Mouse (Mus musculus): ENCODE measurements around the gene Gas6.
A peak's percentile ranks its signal among the peaks of the same experiment; 100 is the strongest.

The Gas6 gene

GRCm38 (mm10) chr8:13504894-13505674 is 10.8 kb upstream of the Gas6 start:
- DNase-seq (ENCODE audit: low spot score) = no peak

DNA sequence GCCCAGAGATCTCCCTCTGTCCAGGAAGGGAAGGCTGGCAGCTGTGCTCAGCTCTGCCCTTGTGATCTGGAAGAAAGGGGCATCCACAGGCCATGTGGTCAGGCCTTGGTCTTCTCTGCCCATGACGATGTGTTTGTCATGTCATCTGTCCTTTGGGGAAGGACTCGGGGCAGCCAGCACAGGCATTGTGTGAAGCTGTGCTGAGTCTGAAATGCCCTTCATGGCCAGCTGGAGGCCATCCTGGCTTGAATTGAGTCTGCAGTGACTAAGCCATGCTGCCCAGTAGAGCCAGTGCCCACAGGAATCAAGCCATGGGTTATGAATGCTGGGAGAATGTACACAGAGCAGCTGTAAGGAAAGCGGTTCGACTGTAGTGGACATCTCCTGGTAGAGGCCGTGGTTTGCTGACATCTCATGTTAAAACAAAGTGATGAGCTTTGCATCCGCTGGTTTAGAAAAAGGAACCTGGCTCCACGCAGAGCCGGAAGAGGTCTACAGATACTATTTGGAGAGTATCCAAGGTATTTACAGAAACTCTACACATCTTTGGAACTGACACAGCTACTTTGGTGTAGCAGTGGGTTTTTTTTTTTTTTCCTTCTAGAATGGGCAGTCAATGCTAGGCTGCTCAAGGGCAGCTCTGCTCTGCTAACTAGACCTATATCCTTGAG is 9.8 kb upstream of the Gas6 start:
- DNase-seq (ENCODE audit: low spot score) = no peak

DNA sequence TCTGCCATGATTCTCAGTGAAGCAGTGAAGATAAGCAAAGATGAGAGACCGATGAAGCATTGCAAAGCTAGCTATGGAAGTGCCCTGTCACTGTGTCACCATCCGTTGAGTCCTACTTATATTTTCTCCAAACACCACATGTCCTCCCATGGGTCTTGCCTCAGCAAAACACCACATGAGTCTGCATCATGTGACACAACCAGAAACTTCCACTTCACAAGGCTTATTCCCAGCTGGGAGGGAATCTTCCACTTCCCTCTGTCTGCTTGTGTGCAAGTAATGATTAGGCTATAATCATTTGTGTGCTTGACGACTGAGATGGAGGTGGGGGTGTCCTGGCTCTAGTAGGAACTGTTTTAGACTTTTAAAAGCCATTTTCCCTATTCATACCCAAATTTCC is 6.9 kb upstream of the Gas6 start:
- DNase-seq (ENCODE audit: low spot score) = no peak

GRCm38 (mm10) chr8:13493011-13493410 is 1.3 kb downstream of the Gas6 start:
- no peak for DNase-seq (ENCODE audit: low spot score)

GRCm38 (mm10) chr8:13492198-13492995 is 1.9 kb downstream of the Gas6 start:
- peak; percentile 84 for DNase-seq (ENCODE audit: low spot score)

GRCm38 (mm10) chr8:13491491-13492010 is 2.7 kb downstream of the Gas6 start:
- no peak for DNase-seq (ENCODE audit: low spot score)

DNA sequence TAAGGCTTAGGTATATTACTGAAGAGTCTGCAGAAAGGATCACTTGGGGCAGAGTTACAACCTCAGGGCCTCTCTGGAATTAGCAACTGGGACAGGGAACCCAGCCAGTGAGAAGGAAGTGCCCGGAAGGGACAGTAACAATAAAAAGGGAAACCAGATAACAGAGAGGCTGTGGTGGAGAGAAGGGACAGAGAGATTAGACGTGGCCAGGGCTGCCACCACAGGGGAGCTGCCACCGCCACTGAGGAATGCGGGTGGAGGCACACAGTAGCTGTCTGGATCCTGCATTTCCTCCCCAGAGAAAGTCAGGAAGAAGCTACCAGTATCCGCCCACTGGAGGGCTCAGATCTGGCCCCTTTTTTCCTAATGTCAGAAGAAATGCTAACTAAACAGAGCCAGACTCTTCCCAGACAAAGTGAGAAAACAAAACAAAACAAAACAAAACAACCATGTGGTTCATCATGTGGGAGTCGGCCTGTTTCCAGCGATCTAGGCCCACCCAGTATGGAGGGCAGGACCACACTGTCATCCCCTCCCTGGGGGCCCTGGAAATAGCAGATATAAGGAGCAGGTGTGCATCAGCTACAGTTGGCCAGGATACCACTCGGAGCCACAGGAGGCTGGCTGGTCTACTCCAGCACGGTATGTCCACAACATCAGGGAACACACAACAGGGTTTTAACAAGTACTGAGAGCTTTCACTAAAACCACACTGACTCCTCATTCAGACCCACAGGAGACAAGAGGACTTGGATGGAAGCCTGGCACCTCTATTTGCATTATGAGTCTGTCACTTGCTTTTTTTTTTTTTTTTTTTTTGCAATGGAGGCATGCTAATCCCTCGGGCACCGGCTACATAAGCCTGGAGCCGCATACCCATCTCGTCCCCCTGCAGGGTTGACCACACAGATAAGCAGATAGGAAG is 4.0 kb downstream of the Gas6 start:
- no peak for DNase-seq (ENCODE audit: low spot score)

DNA sequence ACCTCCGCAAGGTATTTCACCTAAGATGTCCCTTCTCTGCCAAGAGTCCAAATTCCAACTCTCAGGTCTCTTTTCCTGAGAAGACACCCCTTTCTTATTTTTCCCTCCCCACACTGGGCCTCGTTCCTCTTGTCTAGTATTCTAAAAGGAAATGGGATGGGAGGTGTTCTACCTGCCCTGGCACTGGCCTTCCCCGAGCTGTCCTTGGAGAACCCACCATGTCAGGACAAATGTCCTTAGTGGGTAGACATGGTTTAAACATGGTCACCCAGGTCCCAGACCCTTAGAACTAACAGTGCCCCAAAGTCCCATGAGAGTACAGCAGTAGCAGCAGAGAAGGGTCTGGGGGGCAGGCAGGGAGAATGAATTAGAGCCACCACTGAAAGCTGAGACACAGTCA is 4.9 kb downstream of the Gas6 start:
- DNase-seq (ENCODE audit: low spot score) = no peak

DNA sequence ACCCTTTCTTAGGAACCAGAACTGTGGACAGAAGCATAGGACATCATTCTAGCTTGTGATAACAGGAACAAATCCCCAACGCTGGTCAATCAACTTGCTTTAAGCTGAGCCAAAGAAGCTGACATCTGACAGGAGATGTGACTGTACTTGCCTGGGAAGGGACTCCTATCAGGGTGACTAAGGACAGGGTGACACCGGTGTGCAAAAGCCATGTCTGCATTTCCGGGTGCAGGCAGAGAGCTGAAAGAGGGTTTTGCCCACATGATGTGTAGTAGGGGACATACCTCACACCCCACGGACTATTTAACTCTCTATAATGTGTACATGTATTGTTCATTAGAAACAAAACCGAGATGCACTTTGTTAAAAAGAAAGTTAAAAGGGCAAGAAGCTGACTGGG is 11.1 kb downstream of the Gas6 start:
- no peak for DNase-seq (ENCODE audit: low spot score)

GRCm38 (mm10) chr8:13482101-13482801 is 12.0 kb downstream of the Gas6 start:
- DNase-seq (ENCODE audit: low spot score) = no peak

GRCm38 (mm10) chr8:13481596-13481995 is 12.7 kb downstream of the Gas6 start:
- DNase-seq (ENCODE audit: low spot score) = no peak

DNA sequence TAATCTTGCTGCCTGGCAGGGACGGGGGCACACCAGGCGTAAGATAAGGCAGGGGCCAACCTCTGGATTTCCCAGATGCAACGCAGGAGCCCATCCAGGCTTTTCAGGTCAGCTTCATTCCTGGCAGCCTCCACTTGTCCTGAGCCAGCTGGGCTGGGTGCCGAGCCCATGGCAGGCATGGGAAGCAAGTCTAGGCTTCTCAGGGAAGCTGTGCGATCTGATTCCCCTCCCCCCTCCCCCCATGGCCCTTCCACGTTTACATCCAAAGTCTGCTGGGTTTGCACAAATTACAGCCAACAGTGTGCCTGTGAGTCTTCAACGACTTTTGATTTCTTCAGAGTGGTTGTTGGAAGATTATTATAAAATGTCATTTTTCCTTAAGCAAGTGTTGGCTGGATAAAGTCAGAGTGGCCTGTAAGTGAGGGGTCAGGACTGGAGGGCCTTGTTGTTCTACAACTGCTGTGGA is 13.2 kb downstream of the Gas6 start:
- no peak for DNase-seq (ENCODE audit: low spot score)

- no peak for DNase-seq (ENCODE audit: low spot score)
Measured at GRCm38 (mm10) chr8:13475892-13476291, 18.4 kb downstream of the Gas6 start.

DNA sequence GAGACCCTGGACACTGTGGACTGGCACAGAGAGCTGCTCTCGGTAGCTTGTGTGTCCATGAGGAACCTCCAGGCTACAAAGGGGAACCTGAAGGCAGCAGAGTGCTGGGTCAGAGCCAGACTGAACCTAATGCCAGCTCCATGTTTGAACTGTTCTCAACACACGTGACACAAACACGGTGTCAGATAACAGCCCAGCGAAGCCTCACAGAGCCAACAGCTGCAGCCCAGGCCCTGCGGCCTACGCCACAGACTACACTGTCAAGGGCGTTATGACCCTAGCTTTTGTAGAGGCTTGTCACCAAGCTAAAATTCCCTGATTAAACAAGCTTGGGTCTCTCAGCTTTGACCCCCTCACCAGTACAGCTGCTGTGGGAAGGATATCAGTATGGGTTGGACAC is 22.0 kb downstream of the Gas6 start:
- DNase-seq (ENCODE audit: low spot score) = no peak

DNA sequence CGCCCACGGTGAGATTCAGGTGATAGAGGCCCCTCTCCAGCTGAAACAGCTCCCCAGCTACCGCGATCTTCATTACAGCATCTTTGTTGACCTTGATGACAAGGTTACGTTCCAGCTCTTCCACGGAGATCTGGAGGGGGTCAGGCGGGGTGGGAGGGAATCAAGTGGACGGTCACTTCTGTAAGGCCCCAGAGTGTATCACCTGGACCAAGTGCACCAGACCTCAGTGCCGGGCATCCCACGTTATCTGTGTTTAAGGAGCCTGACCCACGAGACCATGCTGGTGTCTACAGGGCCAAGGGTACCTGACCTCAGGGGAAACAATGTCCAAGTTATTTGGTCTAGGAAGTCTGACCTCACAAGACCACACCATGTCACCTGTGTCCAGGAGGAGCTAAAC is 22.8 kb downstream of the Gas6 start:
- DNase-seq (ENCODE audit: low spot score) = no peak

DNA sequence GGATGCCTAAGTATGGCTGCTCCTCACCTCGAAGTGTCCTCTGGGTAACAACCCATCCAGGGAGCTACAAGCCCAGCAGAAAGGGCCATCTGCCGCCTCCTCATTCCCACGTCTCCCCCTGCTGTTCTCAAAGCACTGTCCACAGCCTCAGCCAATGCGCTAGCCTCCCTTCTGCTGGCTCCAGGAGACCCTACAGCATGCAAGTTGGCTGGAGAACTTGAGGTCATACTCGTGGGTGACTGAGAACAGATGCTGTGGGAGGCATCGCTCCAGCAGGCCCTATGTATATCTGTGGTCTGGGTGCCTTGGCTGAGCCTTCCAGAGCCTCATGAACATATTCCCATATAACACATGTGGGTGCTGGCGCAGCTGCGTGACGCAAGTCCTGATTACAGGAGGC is 25.6 kb downstream of the Gas6 start:
- no peak for DNase-seq (ENCODE audit: low spot score)

GRCm38 (mm10) chr8:13466989-13467388 is 27.3 kb downstream of the Gas6 start:
- DNase-seq (ENCODE audit: low spot score) = no peak

DNA sequence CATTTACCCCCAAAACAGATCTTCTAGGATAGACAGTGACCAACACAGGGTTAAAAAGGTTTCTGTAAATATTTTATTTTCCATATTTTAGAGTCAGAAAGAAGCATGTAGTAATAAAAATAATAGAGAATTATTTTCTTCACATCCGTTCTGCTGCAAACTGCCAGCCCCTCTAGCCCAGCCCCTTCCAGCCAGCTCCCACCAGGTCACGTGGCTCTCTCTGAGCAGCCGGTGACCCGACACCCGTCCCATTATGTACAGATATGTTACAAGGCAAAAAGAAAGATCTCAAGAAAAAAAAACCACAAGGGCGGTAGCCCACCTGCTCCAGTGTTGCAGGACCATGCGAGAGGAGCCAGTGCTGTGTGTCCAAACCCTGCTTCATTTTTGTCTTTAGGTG is 29.0 kb downstream of the Gas6 start:
- no peak for DNase-seq (ENCODE audit: low spot score)

- DNase-seq (ENCODE audit: low spot score) = peak; percentile 33
Measured at GRCm38 (mm10) chr8:13462392-13462791, 31.9 kb downstream of the Gas6 start.

DNA sequence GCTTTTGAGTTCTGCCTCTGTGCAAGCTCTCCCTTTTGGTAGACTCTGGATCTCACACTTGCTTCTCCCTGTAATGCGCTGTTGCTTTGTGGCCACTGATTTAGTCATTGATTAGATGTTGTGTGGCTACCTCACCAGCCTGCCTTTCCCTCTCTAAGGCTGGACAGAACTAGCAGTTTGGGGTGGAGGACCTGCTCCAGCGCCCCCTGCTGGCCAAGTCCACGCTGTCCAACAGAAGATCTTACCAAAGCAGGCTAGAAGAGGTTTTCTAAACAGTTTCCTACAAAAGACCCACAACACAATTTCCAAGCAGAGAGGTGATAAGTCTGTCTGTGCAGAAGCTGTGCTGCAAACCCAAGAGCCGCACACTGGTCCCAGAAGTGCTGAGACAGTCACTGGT is 32.4 kb downstream of the Gas6 start:
- DNase-seq (ENCODE audit: low spot score) = peak; percentile 72

All from urinary bladder, postnatal 14 days (tissue).